Mouse (Mus musculus) cerebellum, adult 11 months (tissue): ENCODE results near the gene Wasf1.

Experiments
- DNase-seq: peaks from one replicate; pipeline ENCODE4 v3.0.0; 2022

Wasf1 gene

DNA sequence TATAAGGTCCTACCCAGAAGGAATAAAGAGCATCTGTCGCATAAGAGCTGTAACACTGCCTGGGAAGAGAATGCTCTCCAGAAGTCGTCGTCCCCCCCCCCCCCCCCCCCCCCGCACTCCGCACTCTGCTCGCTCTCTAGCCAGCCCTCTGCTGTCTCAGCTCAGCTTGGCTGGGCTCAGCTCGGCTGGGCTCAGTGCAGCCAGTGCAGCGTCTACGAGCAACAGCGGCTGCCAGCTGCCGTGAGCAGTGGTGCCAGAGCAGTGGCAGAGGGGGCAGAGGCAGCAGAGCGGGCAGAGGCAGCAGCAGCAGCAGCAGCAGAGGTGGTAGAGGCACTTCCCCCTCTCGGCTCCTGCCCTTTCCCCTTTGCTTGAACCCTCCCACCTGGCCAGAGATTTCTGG lies 102.1 kb downstream of the Wasf1 start:
- DNase-seq = no peak
